21 mouse cellular contexts compared by ENCODE assay signal in the genomic region with DNA sequence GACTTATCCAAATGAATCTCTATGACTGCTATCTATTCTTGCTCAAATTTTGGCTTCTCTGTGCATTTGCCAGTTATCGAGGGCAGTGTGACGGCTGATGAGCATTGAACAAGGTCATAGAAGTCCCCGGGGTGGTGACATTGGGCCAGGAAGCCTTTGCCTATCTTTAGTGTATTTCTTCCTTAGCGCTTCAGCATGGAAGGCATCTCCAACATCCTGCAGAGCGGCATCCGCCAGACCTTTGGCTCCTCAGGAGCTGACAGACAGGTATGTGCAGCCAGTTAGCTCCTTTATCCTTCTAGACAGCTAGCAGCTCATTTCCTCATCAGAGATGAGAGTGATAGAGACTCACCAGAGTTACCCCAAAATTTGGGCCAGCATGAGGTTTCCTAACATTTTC. TPM values are rescaled to one million over a fixed set of nuclear protein-coding genes. Genes with fewer than 3 reads are reported as not detected.
DNase-seq lines count a peak whose midpoint lies in the region; TF ChIP-seq lines count a peak whose summit lies in the region.
"Had no signal": no experiment of that assay in that cellular context is flagged by ENCODE, and none has a peak within 500 bp of the region (broad histone marks: within the 10 kb centered on the region; RNA-seq: fewer than 3 reads in every experiment).

No protein-coding gene starts in this region.

- H3K4me1 ChIP-seq in cerebellum, adult 2 months (ENCODE audit: control insufficient read depth, insufficient read depth, low read length), result peaks cover 45% of the 10 kb centered on the region

- DNase-seq in cerebellum, adult 2 months, result peak in 1 of 2 experiments; percentile 57
- no peak for DNase-seq in cerebellum, adult 9-11 months
- DNase-seq in cerebellum, postnatal 25 days, result peak; percentile 45 to 55
- no peak for DNase-seq in cerebellum, postnatal 14 days
- peak; percentile 80 for DNase-seq in heart, adult 11 months
- DNase-seq in heart, postnatal 14 days, result no peak
- DNase-seq: adrenal gland, adult 2 months; adrenal gland, adult 8-10 months; adrenal gland, postnatal 10 days; adrenal gland, postnatal 14 days; adrenal gland, postnatal 25 days; adrenal gland, postnatal 36 days; B cell, adult 2 months; cerebellum, adult 11 months; cerebellum, adult 11-12 months; cerebellum, adult 18-20 months had no signal

- intact Hi-C loops in heart, postnatal 14 days (cut with DNase I), result no loop called here

- 12% methylated on average over 6 of the region's 6 CpGs for WGBS in cerebellum, adult 2 months

- H3K27ac ChIP-seq in cerebellum, adult 2 months (ENCODE audit: insufficient read depth, low read length), result peak overlapping the region; percentile 79

- no peak overlapping the region for H3K4me3 ChIP-seq in cerebellum, adult 2 months (replicated peaks; ENCODE audit: insufficient read depth, low read depth, low read length)

- no peaks in the 10 kb centered on the region for H3K27me3 ChIP-seq in cerebellum, adult 2 months (ENCODE audit: control insufficient read depth, insufficient read depth, low read length)

- TF ChIP-seq CTCF in cerebellum, adult 2 months (IDR thresholded peaks at IDR 0.05; ENCODE audit: borderline replicate concordance, insufficient read depth, low read depth, low read length), result no peak

- TF ChIP-seq POLR2A in cerebellum, adult 2 months (IDR thresholded peaks at IDR 0.05; ENCODE audit: borderline replicate concordance, insufficient read depth, low read length), result no peak

RNA-seq across cellular contexts. Expression of a gene that starts 47.0 kb away (rescaled TPM):
- 451 and 465 TPM in 2 replicates for polyA plus RNA-seq in cerebellum, adult 2 months (2012; rRNA removed)
- total RNA-seq in heart, postnatal 14 days (2021), result 1 to 10 TPM; 1.2 to 1.9 TPM
- total RNA-seq: CH12.LX, MEL had no signal
- polyA plus RNA-seq: activated CD4-positive, CD25-positive, alpha-beta regulatory T cell, adult 4 months; G1E; Patski had no signal

Comparison
In these comparisons a context has a peak if more than half of its experiments do, and no peak if none do; other contexts are left out.
1. DNase-seq: peak in cerebellum, postnatal 25 days (2 of 2) and heart, adult 11 months (single experiment); none in cerebellum, adult 9-11 months (single experiment), cerebellum, postnatal 14 days (0 of 2) and heart, postnatal 14 days (0 of 2).